Mouse (Mus musculus): Measurements from ENCODE around the gene Nkiras2. TPM values are rescaled to one million over a fixed set of nuclear protein-coding genes. Genes with fewer than 3 reads are reported as not detected.

The Nkiras2 gene
- total and polyA plus RNA-seq, 3 experiments = 53.8 to 70.0 (median 60.0) TPM

DNA sequence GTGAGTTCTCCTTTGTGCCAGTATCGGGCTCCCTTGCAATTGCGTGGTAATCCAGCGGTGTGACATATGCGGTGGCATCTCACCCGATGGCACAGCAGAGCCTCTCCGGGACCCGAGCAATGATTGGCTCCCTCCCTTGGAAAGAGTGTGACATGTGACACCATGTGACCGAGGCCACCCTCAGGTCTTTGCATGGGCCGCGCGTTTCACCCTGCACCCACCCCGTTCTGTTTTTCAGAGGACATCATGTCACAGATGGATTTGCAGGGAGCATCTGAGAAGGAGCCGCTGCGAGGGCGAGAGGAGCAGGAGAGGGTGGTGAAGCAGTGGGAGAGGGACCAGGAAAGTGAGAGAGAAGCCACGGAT, 47.9 kb upstream of the Nkiras2 start:
- dilution Hi-C loops (cut with MboI; ENCODE audit: extremely low pct_ligation_motif_present, extremely low pct_unique_long_range_greater_than_20kb, low sequenced_read_pairs) = no loop called here
- Histone ChIP-seq H3K27me3 (replicated peaks) (no peaks in the 10 kb centered on the region), H3K79me2 (replicated peaks; ENCODE audit: control insufficient read depth, extremely low read depth, insufficient read depth, poor library complexity, severe bottlenecking) (peaks cover 8% of the 10 kb centered on the region), H3K9me3 (replicated peaks; ENCODE audit: low read length) (no peaks in the 10 kb centered on the region), H3K4me3 (replicated peaks in 1 of 3; ENCODE audit: low read depth in 2 of 3, low read length in 2 of 3, poor library complexity in 1 of 3) (no peak overlapping the region), H3K36me3 (replicated peaks in 1 of 2; ENCODE audit: control insufficient read depth in 1 of 2, insufficient read depth in 1 of 2, low read length in 1 of 2) (peaks cover 2 to 5% of the 10 kb centered on the region in 2 experiments), H3K4me1 (ENCODE audit: control insufficient read depth in 1 of 2, insufficient read depth in 2 of 2) (peaks cover 34 to 69% of the 10 kb centered on the region in 2 experiments), H3K9ac (ENCODE audit: insufficient read depth, low read depth) (no peak overlapping the region), H3K4me2 (ENCODE audit: insufficient read depth, low read depth, poor library complexity, severe bottlenecking) (no peak overlapping the region), H3K27ac (ENCODE audit: insufficient read depth, low read depth) (no peak overlapping the region)
- TF ChIP-seq MAX (IDR thresholded peaks at IDR 0.05; ENCODE audit: low read length) (peak; percentile 53; the same call in 1 of the 2 replicates), POLR2AphosphoS2 (IDR thresholded peaks at IDR 0.05; ENCODE audit: low read depth, low read length) (no peak), ZMIZ1 (IDR thresholded peaks at IDR 0.05; ENCODE audit: low read depth, low read length) (no peak), CTCF (conservative IDR thresholded peaks at IDR 0.05 in 1 of 2, IDR thresholded peaks at IDR 0.05 in 1 of 2; ENCODE audit: low read depth in 2 of 2, low read length in 2 of 2) (no peak), MAZ (IDR thresholded peaks at IDR 0.05; ENCODE audit: low read depth, low read length) (no peak), JUN (IDR thresholded peaks at IDR 0.05; ENCODE audit: insufficient read depth, low read depth, low read length) (no peak), USF1 (IDR thresholded peaks at IDR 0.05; ENCODE audit: low read depth, low read length) (peak; percentile 44), NELFE (IDR thresholded peaks at IDR 0.05; ENCODE audit: low read depth, low read length) (no peak)
- in situ Hi-C loops (cut with MboI; ENCODE audit: low pct_ligation_motif_present, low pct_unique_long_range_greater_than_20kb, low sequenced_read_pairs) = loop anchor here (5.0 kb wide), 2 partner anchors 51 to 126 kb away; partner anchors contain the start of gene Dnajc7
- DNase-seq (ENCODE audit: extremely low read depth) = no peak

DNA sequence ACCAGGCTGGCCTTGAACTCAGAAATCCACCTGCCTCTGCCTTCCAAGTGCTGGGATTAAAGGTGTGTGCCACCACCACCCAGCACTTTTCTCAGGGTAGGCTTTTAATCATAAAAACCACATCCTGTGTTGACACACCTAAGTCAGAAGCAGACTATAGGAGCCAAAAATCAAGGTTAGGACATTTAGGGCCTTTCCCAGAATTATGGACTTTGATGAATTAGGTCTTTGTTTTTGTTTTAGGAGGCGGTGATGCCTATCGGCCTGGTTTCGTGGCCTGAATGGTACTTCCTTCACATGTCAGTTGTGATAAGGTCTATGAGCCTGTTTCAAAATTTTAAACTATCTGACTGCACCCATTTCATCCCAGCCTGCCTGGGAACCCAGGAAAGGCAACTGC, 44.9 kb upstream of the Nkiras2 start:
- dilution Hi-C loops (cut with MboI; ENCODE audit: extremely low pct_ligation_motif_present, extremely low pct_unique_long_range_greater_than_20kb, low sequenced_read_pairs) = no loop called here
- H3K9ac ChIP-seq (ENCODE audit: insufficient read depth, low read depth) = no peak overlapping the region
- H3K27ac ChIP-seq (ENCODE audit: insufficient read depth, low read depth) = peak overlapping the region; percentile 55

DNA sequence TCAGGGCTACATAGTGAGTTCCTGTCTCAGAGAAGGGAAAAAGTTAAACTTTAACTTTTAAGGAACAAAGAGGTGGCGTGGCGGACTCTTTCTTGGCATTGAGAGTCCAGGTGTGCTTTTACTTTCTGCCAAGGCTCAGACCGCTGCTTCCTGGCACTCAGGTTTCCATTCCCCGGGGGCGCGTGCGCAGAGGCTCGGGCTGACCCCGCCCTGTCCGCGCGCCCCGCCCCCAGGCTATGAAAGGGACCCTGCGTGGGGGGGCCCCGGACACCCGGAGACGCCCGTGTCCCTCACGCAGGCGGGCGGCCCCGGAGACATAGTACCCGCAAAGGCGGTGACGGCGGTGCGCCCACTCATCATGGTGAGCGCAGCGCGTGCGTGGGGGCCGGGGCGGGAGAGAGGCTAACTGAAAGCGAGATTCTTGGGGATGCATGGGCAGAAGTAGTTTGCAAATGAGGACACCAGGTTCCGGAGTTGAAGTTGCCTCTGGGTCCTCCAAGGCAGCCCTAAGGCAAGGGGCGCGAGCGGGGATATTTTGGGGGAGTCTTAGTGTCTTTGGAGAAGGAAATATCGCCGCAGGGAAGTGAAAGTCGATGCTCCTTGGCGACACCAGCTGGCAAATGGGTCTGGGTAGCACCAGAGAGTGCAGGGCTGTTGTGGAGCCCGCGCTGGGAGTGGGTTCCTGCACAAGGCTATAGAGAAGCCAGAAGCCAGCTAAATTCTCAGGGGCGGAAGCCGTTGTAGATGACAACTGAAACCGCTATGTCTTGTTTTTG, 44.1 kb upstream of the Nkiras2 start, which contains the start of gene Cnp:
Gene Cnp, plus strand, starts transcription at position 197 of the 776 bp plus-strand sequence.
- Histone ChIP-seq H3K9me3 (replicated peaks; ENCODE audit: low read length) (no peaks in the 10 kb centered on the region), H3K4me2 (ENCODE audit: insufficient read depth, low read depth, poor library complexity, severe bottlenecking) (peak within 1 kb of the TSS; percentile 71), H3K4me1 (ENCODE audit: control insufficient read depth in 1 of 2, insufficient read depth in 2 of 2) (peaks cover 44 to 72% of the 10 kb centered on the region in 2 experiments), H3K4me3 (replicated peaks in 1 of 3; ENCODE audit: low read depth in 2 of 3, low read length in 2 of 3, poor library complexity in 1 of 3) (peak within 1 kb of the TSS; percentile 64 to 77 (median 66)), H3K36me3 (replicated peaks in 1 of 2; ENCODE audit: control insufficient read depth in 1 of 2, insufficient read depth in 1 of 2, low read length in 1 of 2) (peaks cover 28 to 42% of the 10 kb centered on the region in 2 experiments), H3K79me2 (replicated peaks; ENCODE audit: control insufficient read depth, extremely low read depth, insufficient read depth, poor library complexity, severe bottlenecking) (peaks cover 34% of the 10 kb centered on the region), H3K27me3 (replicated peaks) (no peaks in the 10 kb centered on the region), H3K27ac (ENCODE audit: insufficient read depth, low read depth) (peak within 1 kb of the TSS; percentile 70), H3K9ac (ENCODE audit: insufficient read depth, low read depth) (peak within 1 kb of the TSS; percentile 51)
- dilution Hi-C loops (cut with MboI; ENCODE audit: extremely low pct_ligation_motif_present, extremely low pct_unique_long_range_greater_than_20kb, low sequenced_read_pairs) (no loop called here), in situ Hi-C loops (cut with MboI; ENCODE audit: low pct_ligation_motif_present, low pct_unique_long_range_greater_than_20kb, low sequenced_read_pairs) (loop anchor here (5.0 kb wide), 2 partner anchors 47 to 122 kb away; partner anchors contain the start of gene Dnajc7)
- peak; percentile 87 for DNase-seq (ENCODE audit: extremely low read depth)
- peak; percentile 81; the same call in 1 of the 2 replicates for TF ChIP-seq POLR2AphosphoS2 (IDR thresholded peaks at IDR 0.05; ENCODE audit: low read depth, low read length)
- no peak; the same call in 1 of the 2 replicates for TF ChIP-seq RCOR1 (conservative IDR thresholded peaks at IDR 0.05; ENCODE audit: low read depth, low read length)
- peak; percentile 22; the same call in 1 of the 2 replicates for TF ChIP-seq ETS1 (conservative IDR thresholded peaks at IDR 0.05; ENCODE audit: low read depth, low read length)
- no peak; the same call in none of the 2 replicates for TF ChIP-seq RAD21 (IDR thresholded peaks at IDR 0.05; ENCODE audit: low read depth, low read length)
- peak; percentile 52; the same call in 1 of the 2 replicates for TF ChIP-seq MYC (IDR thresholded peaks at IDR 0.05; ENCODE audit: low read depth, low read length)
- TF ChIP-seq MAZ (IDR thresholded peaks at IDR 0.05; ENCODE audit: low read depth, low read length) = peak; percentile 91
- TF ChIP-seq MAFK (IDR thresholded peaks at IDR 0.05; ENCODE audit: insufficient replicate concordance, low read length) = peak; percentile 68
- no peak for TF ChIP-seq CHD2 (IDR thresholded peaks at IDR 0.05; ENCODE audit: low read length)
- TF ChIP-seq JUND (conservative IDR thresholded peaks at IDR 0.05; ENCODE audit: low read depth, low read length) = no peak
- TF ChIP-seq MAX (IDR thresholded peaks at IDR 0.05; ENCODE audit: low read length) = peak; percentile 70
- peak; percentile 43; the same call in 1 of the 2 replicates for TF ChIP-seq UBTF (IDR thresholded peaks at IDR 0.05; ENCODE audit: low read depth, low read length)
- no peak for TF ChIP-seq USF2 (conservative IDR thresholded peaks at IDR 0.05; ENCODE audit: low read depth, low read length)
- TF ChIP-seq SIN3A (IDR thresholded peaks at IDR 0.05; ENCODE audit: low read length) = peak; percentile 88
- TF ChIP-seq ZC3H11A (IDR thresholded peaks at IDR 0.05; ENCODE audit: low read depth, low read length) = no peak
- no peak for TF ChIP-seq ZKSCAN1 (IDR thresholded peaks at IDR 0.05; ENCODE audit: borderline replicate concordance, low read depth, low read length)
- no peak for TF ChIP-seq USF1 (IDR thresholded peaks at IDR 0.05; ENCODE audit: low read depth, low read length)
- peak; percentile 98 for TF ChIP-seq NRF1 (IDR thresholded peaks at IDR 0.05; ENCODE audit: low read depth, low read length)

More for the DNA sequence above, 44.9 kb upstream of the Nkiras2 start:
- Histone ChIP-seq H3K9me3 (replicated peaks; ENCODE audit: low read length) (no peaks in the 10 kb centered on the region), H3K4me2 (ENCODE audit: insufficient read depth, low read depth, poor library complexity, severe bottlenecking) (0 out of 2 replicates have a peak overlapping the region, but pooled peaks have one; percentile 26), H3K27me3 (replicated peaks) (no peaks in the 10 kb centered on the region), H3K79me2 (replicated peaks; ENCODE audit: control insufficient read depth, extremely low read depth, insufficient read depth, poor library complexity, severe bottlenecking) (peaks cover 28% of the 10 kb centered on the region), H3K36me3 (replicated peaks in 1 of 2; ENCODE audit: control insufficient read depth in 1 of 2, insufficient read depth in 1 of 2, low read length in 1 of 2) (peaks cover 22 to 35% of the 10 kb centered on the region in 2 experiments), H3K4me1 (ENCODE audit: control insufficient read depth in 1 of 2, insufficient read depth in 2 of 2) (peaks cover 40 to 72% of the 10 kb centered on the region in 2 experiments), H3K4me3 (replicated peaks in 1 of 3; ENCODE audit: low read depth in 2 of 3, low read length in 2 of 3, poor library complexity in 1 of 3) (peak overlapping the region; percentile 64 to 77 (median 66))
- in situ Hi-C loops (cut with MboI; ENCODE audit: low pct_ligation_motif_present, low pct_unique_long_range_greater_than_20kb, low sequenced_read_pairs) = loop anchor here (5.0 kb wide), 2 partner anchors 48 to 123 kb away; partner anchors contain the start of gene Dnajc7
- TF ChIP-seq CTCF (conservative IDR thresholded peaks at IDR 0.05 in 1 of 2, IDR thresholded peaks at IDR 0.05 in 1 of 2; ENCODE audit: low read depth in 2 of 2, low read length in 2 of 2) (no peak), ZNF384 (IDR thresholded peaks at IDR 0.05; ENCODE audit: low read depth, low read length) (peak; percentile 5; the same call in 1 of the 2 replicates)
- DNase-seq (ENCODE audit: extremely low read depth) = no peak
